Mouse (Mus musculus) liver, postnatal 0 days (tissue): Measurements from ENCODE around the gene Cbl.

Source experiments
- CTCF ChIP-seq: sonication (generic); IDR thresholded peaks from 2 replicates; pipeline ENCODE4 v1.5.1; 2016; ENCODE audit warnings: antibody characterized with exemption, low read depth
- EP300 ChIP-seq: IDR thresholded peaks from 2 replicates; pipeline ENCODE4 v1.6.1; 2016; ENCODE audit warnings: antibody characterized with exemption, low read depth, mild to moderate bottlenecking

DNA sequence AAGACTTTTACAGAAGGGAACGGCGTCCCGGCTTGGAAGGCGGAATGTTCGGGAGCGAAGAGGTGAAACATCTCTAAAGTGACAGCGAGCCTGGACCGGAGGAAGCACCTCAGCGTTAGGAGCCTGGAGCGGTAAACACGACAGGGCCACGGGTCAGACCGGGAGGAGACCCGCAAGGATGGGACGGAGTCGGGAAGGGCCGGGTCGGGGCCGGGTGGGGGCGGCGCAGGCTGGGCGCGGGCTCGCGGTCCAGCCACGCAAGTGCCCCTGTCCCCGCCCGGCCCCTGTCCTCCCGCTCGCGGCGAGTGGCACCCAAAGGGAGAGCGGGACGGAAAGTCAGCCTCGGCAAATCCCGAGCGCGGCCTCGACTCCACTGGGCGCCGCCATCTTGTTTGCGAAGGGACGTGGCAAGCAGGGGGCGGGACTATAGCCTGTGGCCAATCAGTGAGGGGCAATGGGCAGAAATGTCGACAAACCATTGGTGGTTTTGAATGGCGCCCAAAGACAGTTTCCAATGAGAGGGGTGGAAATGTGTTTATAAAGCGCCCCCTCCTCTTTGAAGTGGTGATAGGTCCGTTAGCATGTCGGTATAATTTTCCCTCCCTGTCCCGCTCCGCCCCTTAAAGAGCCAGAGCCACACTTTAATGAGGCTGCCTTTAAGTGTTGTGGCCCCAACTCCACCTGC lies 120.6 kb downstream of the Cbl start, which contains the start of the genes Gm49380 and Rnf26:
- TF ChIP-seq CTCF = no peak
- no peak for TF ChIP-seq EP300
